Mouse (Mus musculus) limb, embryonic 14.5 days (tissue): ENCODE results near the gene Rbm47. TPM values are rescaled to one million over a fixed set of nuclear protein-coding genes. Genes with fewer than 3 reads are reported as not detected.

Source experiments
- ATAC-seq: fragments of 200-750 bp; cut with Nextera tagmentation; 2 replicates; pipeline ENCODE4 v1.8.0; 2017; ENCODE audit warnings: low read depth, moderate number of reproducible peaks, moderate TSS enrichment; ENCODE audit not compliant: low FRiP score
- DNase-seq: peaks from one replicate; pipeline ENCODE4 v3.0.0-alpha.2; 2015; ENCODE audit warnings: low spot score
- H3K27ac ChIP-seq: fragments of 300-500 bp; sonication (generic); replicated peaks from 2 replicates; pipeline ENCODE4 v1.5.1; 2014; ENCODE audit warnings: low read depth, mild to moderate bottlenecking, low read length, moderate library complexity, mixed read lengths
- H3K27me3 ChIP-seq: fragments of 300-500 bp; sonication (generic); 2 replicates; pipeline ENCODE4 v1.6.1; 2014; ENCODE audit warnings: low read length, mixed read lengths; ENCODE audit not compliant: control insufficient read depth, insufficient read depth
- H3K36me3 ChIP-seq: fragments of 300-500 bp; sonication (generic); 2 replicates; pipeline ENCODE4 v1.6.1; 2014; ENCODE audit warnings: mild to moderate bottlenecking, low read length, moderate library complexity, mixed read lengths; ENCODE audit not compliant: control insufficient read depth, insufficient read depth
- H3K4me1 ChIP-seq: fragments of 300-500 bp; sonication (generic); 2 replicates; pipeline ENCODE4 v1.6.1; 2014; ENCODE audit warnings: antibody characterized with exemption, low read length, mixed read lengths; ENCODE audit not compliant: control insufficient read depth, insufficient read depth
- H3K4me2 ChIP-seq: fragments of 300-500 bp; sonication (generic); replicated peaks from 2 replicates; pipeline ENCODE4 v1.6.1; 2014; ENCODE audit warnings: low read depth, mild to moderate bottlenecking, low read length, moderate library complexity; ENCODE audit not compliant: severe bottlenecking
- H3K4me3 ChIP-seq: fragments of 300-500 bp; sonication (generic); replicated peaks from 2 replicates; pipeline ENCODE4 v1.5.1; 2014; ENCODE audit warnings: low read length
- H3K9ac ChIP-seq: fragments of 300-500 bp; sonication (generic); 2 replicates; pipeline ENCODE4 v1.6.1; 2014; ENCODE audit warnings: mild to moderate bottlenecking, low read depth, low read length, moderate library complexity; ENCODE audit not compliant: severe bottlenecking
- H3K9me3 ChIP-seq: fragments of 300-500 bp; sonication (generic); 2 replicates; pipeline ENCODE4 v1.6.1; 2016; ENCODE audit warnings: low read length; ENCODE audit not compliant: control insufficient read depth
- POLR2A ChIP-seq: fragments of 200-500 bp; IDR thresholded peaks from 2 replicates; pipeline ENCODE4 v1.8.0; 2012; ENCODE audit warnings: inconsistent platforms, mild to moderate bottlenecking, moderate library complexity, borderline replicate concordance; ENCODE audit not compliant: insufficient read depth, insufficient read length; ENCODE audit errors: extremely low read depth
- WGBS: fragments of 180-500 bp; shearing (Covaris S2); extraction: QIAGEN DNeasy Blood & Tissue Kit; methylation state at CpG from one replicate; pipeline ENCODE4 v1.1.7; 2014; 5-methylcytosine and 5-hydroxymethylcytosine counted together
- polyA plus RNA-seq, 2 experiments: library from polyadenylated mRNA; depleted of rRNA in 1 of 2; stranded (reverse) in 1 of 2; unstranded in 1 of 2; fragments of >200 nt; fragmentation: Nextera tagmentation in 1 of 2; extraction: Ambion mirVana in 1 of 2; gene quantifications; 2 replicates each; pipeline versions ENCODE4 v1.2.1 to v1.2.3; 2012 to 2014

Rbm47 gene
- polyA plus RNA-seq, 2 experiments, result 2.5 to 5.2 TPM

DNA sequence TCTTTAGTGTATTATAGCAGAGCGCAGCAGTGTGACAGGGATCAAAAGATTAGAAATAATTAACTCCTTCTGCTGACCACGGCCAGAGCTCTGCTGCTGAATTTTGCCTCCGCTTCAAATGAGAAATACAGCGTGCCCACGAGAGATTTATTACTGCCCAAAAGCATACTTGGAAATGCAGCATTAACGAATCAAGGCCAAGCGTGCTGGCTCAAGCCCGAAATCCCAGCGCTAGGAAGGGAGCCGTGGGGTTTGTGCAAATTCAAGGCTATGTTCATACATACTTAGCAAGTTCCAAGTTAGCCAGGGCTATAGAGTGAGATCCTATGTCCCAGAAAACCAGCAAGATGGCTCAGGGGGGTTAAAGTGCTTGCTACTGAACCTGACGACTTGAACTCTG is 47.5 kb downstream of the Rbm47 start:
- H3K27ac ChIP-seq, result 0 out of 2 replicates have a peak overlapping the region, but pooled peaks have one; percentile 44
- no peak for DNase-seq

GRCm38 (mm10) chr5:66124931-66125330 is 48.0 kb downstream of the Rbm47 start:
- DNase-seq, result peak; percentile 16
- no peaks in the 10 kb centered on the region for H3K27me3 ChIP-seq
- no peak overlapping the region for H3K9ac ChIP-seq
- H3K9me3 ChIP-seq, result no peaks in the 10 kb centered on the region
- 0 out of 2 replicates have a peak overlapping the region, but pooled peaks have one; percentile 44 for H3K27ac ChIP-seq
- peak overlapping the region; percentile 34 for H3K4me2 ChIP-seq
- H3K4me3 ChIP-seq, result no peak overlapping the region
- ATAC-seq, result no peak
- 35% methylated on average over 9 of the region's 9 CpGs for WGBS
- no peaks in the 10 kb centered on the region for H3K36me3 ChIP-seq
- TF ChIP-seq POLR2A, result no peak
- peaks cover 7% of the 10 kb centered on the region; the same call in 1 of the 2 replicates for H3K4me1 ChIP-seq

More for the DNA sequence above, 47.5 kb downstream of the Rbm47 start:
- no peak for ATAC-seq
- Histone ChIP-seq H3K9me3 (no peaks in the 10 kb centered on the region), H3K4me1 (peaks cover 7% of the 10 kb centered on the region; the same call in 1 of the 2 replicates), H3K36me3 (no peaks in the 10 kb centered on the region), H3K4me2 (peak overlapping the region; percentile 34), H3K27me3 (no peaks in the 10 kb centered on the region), H3K4me3 (no peak overlapping the region), H3K9ac (no peak overlapping the region)
- TF ChIP-seq POLR2A, result no peak
- 25% methylated on average over 11 of the region's 11 CpGs for WGBS

DNA sequence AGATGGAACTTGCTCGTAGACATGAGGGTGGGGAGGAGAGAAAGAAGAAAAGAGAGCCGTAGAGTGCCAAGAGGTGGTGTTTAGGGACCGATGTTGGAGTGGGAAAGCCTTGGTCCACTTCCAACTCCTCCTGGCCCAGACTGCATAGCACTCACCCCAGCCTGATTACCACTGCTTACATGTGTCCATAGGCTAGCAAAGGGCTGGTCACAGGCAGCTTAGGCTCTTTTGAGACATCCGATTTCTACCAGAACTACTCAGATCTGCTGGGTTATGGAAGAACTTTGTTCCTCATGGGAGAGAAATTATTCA is 48.9 kb downstream of the Rbm47 start:
- Histone ChIP-seq H3K9me3 (no peaks in the 10 kb centered on the region), H3K4me1 (peaks cover 7% of the 10 kb centered on the region; the same call in 1 of the 2 replicates), H3K4me2 (no peak overlapping the region), H3K27ac (no peak overlapping the region), H3K36me3 (no peaks in the 10 kb centered on the region), H3K4me3 (no peak overlapping the region), H3K27me3 (no peaks in the 10 kb centered on the region), H3K9ac (no peak overlapping the region)
- 87% methylated on average over 4 of the region's 4 CpGs for WGBS
- no peak for ATAC-seq
- no peak for DNase-seq
- TF ChIP-seq POLR2A, result no peak

DNA sequence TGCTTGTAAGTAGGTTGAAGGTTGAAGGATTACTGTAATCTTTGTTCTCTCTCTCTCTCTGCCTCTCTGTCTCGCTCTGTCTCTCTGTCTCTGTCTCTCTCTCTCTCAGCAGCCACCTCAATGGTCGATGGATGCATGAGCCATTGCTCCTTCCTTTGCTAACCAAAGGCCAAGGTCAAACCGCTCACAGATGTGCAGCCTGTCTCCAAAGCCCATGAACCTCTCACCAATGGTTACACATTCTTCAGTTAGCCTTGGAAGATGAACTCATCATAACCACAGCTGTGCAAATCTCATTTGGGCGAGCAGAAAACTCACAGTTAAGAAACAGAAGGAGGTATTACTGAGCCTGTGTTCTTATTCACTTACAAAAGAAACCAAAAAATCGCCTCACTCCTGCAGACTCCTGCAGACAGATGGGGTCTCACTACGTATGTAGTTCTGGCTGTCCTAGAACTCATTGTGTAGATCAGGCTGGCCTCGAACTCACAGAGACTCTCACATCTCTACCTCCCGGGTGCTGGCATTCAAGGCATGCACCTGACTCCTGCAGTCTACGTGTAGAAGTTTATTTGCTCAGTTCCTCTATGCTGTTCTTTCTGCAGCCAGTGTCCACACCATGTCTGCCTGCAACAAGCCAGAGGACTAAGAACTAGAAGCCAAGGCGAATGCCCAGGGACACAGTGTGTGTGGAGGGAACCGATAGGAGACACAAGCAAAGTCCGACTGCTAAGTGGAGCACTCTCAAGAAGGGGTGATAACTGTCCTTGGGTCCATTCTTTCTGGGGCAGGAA is 49.4 kb downstream of the Rbm47 start:
- no peak for DNase-seq
- WGBS, result 91% methylated on average over 12 of the region's 12 CpGs
- Histone ChIP-seq H3K27me3 (no peaks in the 10 kb centered on the region), H3K4me2 (no peak overlapping the region), H3K9ac (no peak overlapping the region), H3K4me3 (no peak overlapping the region), H3K36me3 (no peaks in the 10 kb centered on the region), H3K27ac (no peak overlapping the region), H3K4me1 (peaks cover 7% of the 10 kb centered on the region; the same call in 1 of the 2 replicates), H3K9me3 (no peaks in the 10 kb centered on the region)
- ATAC-seq, result no peak
- no peak for TF ChIP-seq POLR2A

- DNase-seq (no peak), ATAC-seq (no peak)
- Histone ChIP-seq H3K9me3 (no peaks in the 10 kb centered on the region), H3K27me3 (no peaks in the 10 kb centered on the region), H3K9ac (no peak overlapping the region), H3K27ac (no peak overlapping the region), H3K4me1 (peaks cover 7% of the 10 kb centered on the region; the same call in 1 of the 2 replicates), H3K4me2 (no peak overlapping the region), H3K36me3 (no peaks in the 10 kb centered on the region), H3K4me3 (no peak overlapping the region)
- TF ChIP-seq POLR2A, result no peak
Observed at GRCm38 (mm10) chr5:66121255-66121654, 51.7 kb downstream of the Rbm47 start.
